Comparison of ENCODE assay signal across 9 mouse cellular contexts in the genomic region with DNA sequence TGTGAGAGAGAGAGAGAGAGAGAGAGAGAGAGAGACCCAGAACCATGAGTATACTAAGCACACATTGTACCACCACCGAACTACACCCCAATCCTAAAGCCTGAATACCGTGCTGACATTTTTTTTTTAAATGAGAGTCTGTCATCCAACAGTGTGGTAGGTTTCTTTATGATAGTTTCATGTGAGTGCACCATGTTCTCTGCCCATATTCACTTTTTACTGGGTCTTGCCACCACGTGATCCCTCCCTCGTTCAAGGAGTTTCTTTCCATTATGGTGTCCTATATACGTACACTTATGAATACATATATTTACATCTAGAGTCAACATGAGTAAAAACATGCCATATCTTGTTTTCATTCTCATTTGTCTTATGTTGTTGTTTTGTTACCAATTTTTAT. TPM values are rescaled to one million over a fixed set of nuclear protein-coding genes. Genes with fewer than 3 reads are reported as not detected.
DNase-seq lines count a peak whose midpoint lies in the region; ATAC-seq and TF ChIP-seq lines count a peak whose summit lies in the region.
"Had no signal": no experiment of that assay in that cellular context is flagged by ENCODE, and none has a peak within 500 bp of the region (broad histone marks: within the 10 kb centered on the region; RNA-seq: fewer than 3 reads in every experiment).

No protein-coding gene starts in this region.

- H3K9ac ChIP-seq in liver, embryonic 13.5 days, result peak overlapping the region; percentile 77; the same call in 1 of the 2 replicates

- peak overlapping the region; percentile 87 for H3K4me2 ChIP-seq in liver, embryonic 13.5 days

- 0 out of 2 replicates have a peak, but pooled peaks cover 5% of the 10 kb centered on the region for H3K4me1 ChIP-seq in heart, embryonic 10.5 days
- no peaks in the 10 kb centered on the region for H3K4me1 ChIP-seq in embryonic fibroblast, embryonic 13.5 days (ENCODE audit: control insufficient read depth, insufficient read depth, low read length)
- peaks cover 14% of the 10 kb centered on the region for H3K4me1 ChIP-seq in liver, embryonic 13.5 days (replicated peaks)

- 76% methylated on average over 5 of the region's 5 CpGs for WGBS in heart, embryonic 10.5 days
- WGBS in liver, embryonic 13.5 days (ENCODE audit: insufficient replicate concordance), result 52% methylated on average over 5 of the region's 5 CpGs

- ATAC-seq in liver, embryonic 13.5 days (ENCODE audit: low read depth), result no peak

- H3K4me3 ChIP-seq in heart, embryonic 10.5 days, result peak overlapping the region; percentile 77
- peak overlapping the region; percentile 75 for H3K4me3 ChIP-seq in embryonic fibroblast, embryonic 13.5 days (ENCODE audit: insufficient read depth, low read length)
- H3K4me3 ChIP-seq in liver, embryonic 13.5 days (replicated peaks), result peak overlapping the region; percentile 72

- H3K27ac ChIP-seq in heart, embryonic 10.5 days, result peak overlapping the region; percentile 87; the same call in 1 of the 2 replicates
- no peak overlapping the region for H3K27ac ChIP-seq in embryonic fibroblast, embryonic 13.5 days (ENCODE audit: insufficient read depth, low read length)
- H3K27ac ChIP-seq in liver, embryonic 13.5 days, result no peak overlapping the region

- intact Hi-C loops in heart, postnatal 10 days (cut with DNase I), result no loop called here

- no peak for DNase-seq in heart, embryonic 10.5 days (ENCODE audit: low spot score)
- no peak for DNase-seq in heart, postnatal 10 days
- DNase-seq in CD4-positive, CD25-positive, alpha-beta regulatory T cell, adult 2 months (ENCODE audit: low read depth, low spot score), result peak; percentile 47
- no peak for DNase-seq in liver, embryonic 13.5 days
- DNase-seq in adrenal gland, postnatal 4 days (ENCODE audit: low spot score in 2 of 2), result no peak
- no peak for DNase-seq in cerebellum, postnatal 36 days
- no peak for DNase-seq in urinary bladder, postnatal 10 days (ENCODE audit: low spot score)
- DNase-seq: embryo, embryonic 11 days had no signal

- H3K36me3 ChIP-seq in heart, embryonic 10.5 days, result peaks cover 11% of the 10 kb centered on the region
- 0 out of 2 replicates have a peak, but pooled peaks cover 8% of the 10 kb centered on the region for H3K36me3 ChIP-seq in liver, embryonic 13.5 days

- no peaks in the 10 kb centered on the region for H3K9me3 ChIP-seq in heart, embryonic 10.5 days
- no peaks in the 10 kb centered on the region for H3K9me3 ChIP-seq in liver, embryonic 13.5 days (replicated peaks)

- TF ChIP-seq CTCF in embryonic fibroblast, embryonic 13.5 days (IDR thresholded peaks at IDR 0.05; ENCODE audit: borderline replicate concordance, insufficient read depth, low read length), result no peak

- TF ChIP-seq POLR2A in embryonic fibroblast, embryonic 13.5 days (IDR thresholded peaks at IDR 0.05; ENCODE audit: low read depth, low read length), result no peak

- H3K27me3 ChIP-seq in heart, embryonic 10.5 days (ENCODE audit: insufficient read depth, poor library complexity, severe bottlenecking), result no peaks in the 10 kb centered on the region
- H3K27me3 ChIP-seq in liver, embryonic 13.5 days, result no peaks in the 10 kb centered on the region

RNA-seq across cellular contexts. Expression of a gene that starts 0.9 kb away (rescaled TPM):
- polyA plus RNA-seq in heart, embryonic 10.5 days (2016; fragmentation: Nextera tagmentation; extraction: Ambion mirVana), result 17.3 and 31.0 TPM in 2 replicates
- 10 to 100 TPM; 22.5 to 26.8 TPM for total RNA-seq in heart, postnatal 10 days (2021)
- polyA plus RNA-seq in embryonic fibroblast, embryonic 13.5 days (2011; ENCODE audit: insufficient read length, low read depth, missing spikeins), result 12.9 and 21.7 TPM in 2 replicates
- 4.9 and 6.4 TPM in 2 replicates for polyA plus RNA-seq in liver, embryonic 13.5 days (2015; fragmentation: Nextera tagmentation; extraction: Ambion mirVana)
- total RNA-seq in adrenal gland, postnatal 4 days (2021), result 10 to 100 TPM; 26.0 to 30.2 TPM

RNA-seq across cellular contexts. Expression of a gene that starts 48.4 kb away (rescaled TPM):
- 461 and 523 TPM in 2 replicates for polyA plus RNA-seq in heart, embryonic 10.5 days (2016; fragmentation: Nextera tagmentation; extraction: Ambion mirVana)
- total RNA-seq in heart, postnatal 10 days (2021), result 100 to 1,000 TPM; 358 to 365 TPM
- 407 and 470 TPM in 2 replicates for polyA plus RNA-seq in embryonic fibroblast, embryonic 13.5 days (2011; ENCODE audit: insufficient read length, low read depth, missing spikeins)
- 281 and 348 TPM in 2 replicates for polyA plus RNA-seq in liver, embryonic 13.5 days (2015; fragmentation: Nextera tagmentation; extraction: Ambion mirVana)
- 100 to 1,000 TPM; 363 to 371 TPM for total RNA-seq in adrenal gland, postnatal 4 days (2021)
